Mouse (Mus musculus) liver, embryonic 11.5 days (tissue): ENCODE data around the gene Muc2. TPM values are rescaled to one million over a fixed set of nuclear protein-coding genes. Genes with fewer than 3 reads are reported as not detected.
A peak's percentile ranks its signal among the peaks of the same experiment; 100 is the strongest.

Source experiments
- ATAC-seq: fragments of 200-750 bp; cut with Nextera tagmentation; replicated peaks from 2 replicates; pipeline ENCODE4 v1.8.0; 2017; ENCODE audit warnings: moderate number of reproducible peaks, mild to moderate bottlenecking, moderate TSS enrichment, moderate library complexity; ENCODE audit not compliant: low FRiP score
- DNase-seq: peaks from one replicate; pipeline ENCODE4 v3.0.0-alpha.2; 2017; ENCODE audit warnings: low spot score
- H3K27ac ChIP-seq: fragments of 300-500 bp; sonication (generic); 2 replicates; pipeline ENCODE4 v1.5.1; 2014; ENCODE audit warnings: mild to moderate bottlenecking, low read depth, low read length, control low read depth
- H3K27me3 ChIP-seq: fragments of 300-500 bp; sonication (generic); replicated peaks from 2 replicates; pipeline ENCODE4 v1.6.1; 2014; ENCODE audit warnings: low read length, mixed read lengths; ENCODE audit not compliant: control insufficient read depth, insufficient read depth
- H3K36me3 ChIP-seq: fragments of 300-500 bp; sonication (generic); 2 replicates; pipeline ENCODE4 v1.6.1; 2014; ENCODE audit warnings: mild to moderate bottlenecking, low read length, moderate library complexity, mixed read lengths; ENCODE audit not compliant: control insufficient read depth, insufficient read depth
- H3K4me1 ChIP-seq: fragments of 300-500 bp; sonication (generic); replicated peaks from 2 replicates; pipeline ENCODE4 v1.6.1; 2014; ENCODE audit warnings: low read length, mixed read lengths; ENCODE audit not compliant: control insufficient read depth, insufficient read depth
- H3K4me2 ChIP-seq: fragments of 300-500 bp; sonication (generic); 2 replicates; pipeline ENCODE4 v1.6.1; 2014; ENCODE audit warnings: mild to moderate bottlenecking, control low read depth, moderate library complexity
- H3K4me3 ChIP-seq: fragments of 300-500 bp; sonication (generic); 2 replicates; pipeline ENCODE4 v1.5.1; 2014; ENCODE audit warnings: low read depth, low read length, control low read depth
- H3K9ac ChIP-seq: fragments of 300-500 bp; sonication (generic); 2 replicates; pipeline ENCODE4 v1.6.1; 2014; ENCODE audit warnings: low read depth, low read length, control low read depth
- H3K9me3 ChIP-seq: fragments of 300-500 bp; sonication (generic); 2 replicates; pipeline ENCODE4 v1.6.1; 2016; ENCODE audit warnings: low read length, inconsistent platforms, mixed read lengths; ENCODE audit not compliant: control insufficient read depth
- WGBS: fragments of 180-500 bp; shearing (Covaris S2); extraction: QIAGEN DNeasy Blood & Tissue Kit; methylation state at CpG from one replicate; pipeline ENCODE4 v1.1.7; 2014; 5-methylcytosine and 5-hydroxymethylcytosine counted together
- polyA plus RNA-seq: library from polyadenylated mRNA; unstranded; fragments of >200 nt; fragmentation: Nextera tagmentation; extraction: Ambion mirVana; gene quantifications from 2 replicates; pipeline ENCODE4 v1.2.1, GENCODE M21; 2014

The Muc2 gene
- polyA plus RNA-seq = 0.21 and 0.22 TPM in 2 replicates

DNA sequence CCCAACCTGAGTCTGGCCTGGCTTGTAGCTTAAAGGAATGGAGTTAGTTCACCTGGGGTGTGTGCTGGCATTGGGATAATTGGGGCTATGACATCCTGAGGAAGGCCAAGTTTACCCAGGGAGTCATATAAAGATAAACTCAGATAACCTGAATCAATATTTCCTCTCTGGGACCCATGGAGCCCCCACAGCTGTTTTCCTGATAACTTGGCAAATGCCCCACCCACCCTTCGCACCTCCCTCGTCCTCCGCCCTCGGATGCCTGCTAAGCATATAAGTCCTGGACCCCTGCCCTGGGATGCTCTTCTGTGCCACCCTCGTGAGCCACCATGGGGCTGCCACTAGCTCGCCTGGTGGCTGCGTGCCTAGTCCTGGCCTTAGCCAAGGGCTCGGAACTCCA lies at the start of gene Muc2:
Gene Muc2, plus strand, starts transcription at position 301 of the 400 bp plus-strand sequence.
- 75% methylated on average over 8 of the region's 8 CpGs for WGBS
- no peak within 1 kb of the TSS for H3K9ac ChIP-seq
- no peaks in the 10 kb centered on the region for H3K9me3 ChIP-seq
- no peak within 1 kb of the TSS for H3K27ac ChIP-seq
- no peak for ATAC-seq
- no peak within 1 kb of the TSS for H3K4me3 ChIP-seq
- H3K27me3 ChIP-seq = peaks cover 7% of the 10 kb centered on the region
- H3K4me2 ChIP-seq = no peak within 1 kb of the TSS
- H3K36me3 ChIP-seq = no peaks in the 10 kb centered on the region
- H3K4me1 ChIP-seq = no peaks in the 10 kb centered on the region
- DNase-seq = no peak

DNA sequence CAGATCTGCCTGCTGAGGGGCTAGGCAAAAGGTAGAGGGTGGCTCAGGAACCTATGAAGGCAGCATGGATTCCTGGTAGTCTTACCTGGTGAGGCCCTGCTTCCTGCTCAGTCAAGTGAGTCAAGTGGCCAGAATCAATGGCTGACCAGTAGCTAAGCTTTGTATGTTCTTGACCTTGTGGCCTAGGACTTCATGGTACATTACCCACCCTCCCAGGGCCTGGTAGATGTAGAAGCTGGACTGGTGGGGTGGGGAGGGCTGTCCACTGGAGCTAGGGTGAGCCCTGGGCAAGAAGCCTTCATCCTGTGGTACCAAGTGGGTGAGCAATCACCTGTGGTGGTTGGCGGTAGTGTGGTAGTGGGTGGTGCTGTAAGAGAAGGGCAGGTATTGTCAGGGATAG lies 47.8 kb upstream of the Muc2 start:
- H3K27ac ChIP-seq = no peak overlapping the region
- no peaks in the 10 kb centered on the region for H3K27me3 ChIP-seq
- no peak overlapping the region for H3K4me2 ChIP-seq
- no peaks in the 10 kb centered on the region for H3K9me3 ChIP-seq
- H3K9ac ChIP-seq = no peak overlapping the region
- H3K4me3 ChIP-seq = no peak overlapping the region
- no peak for ATAC-seq
- H3K4me1 ChIP-seq = no peaks in the 10 kb centered on the region; the same call in none of the 2 replicates
- H3K36me3 ChIP-seq = no peaks in the 10 kb centered on the region
- WGBS = 95% methylated on average over 1 of the region's 1 CpGs
- no peak for DNase-seq

GRCm38 (mm10) chr7:141643160-141643559 lies 47.0 kb upstream of the Muc2 start:
- Histone ChIP-seq H3K4me3 (no peak overlapping the region), H3K27me3 (no peaks in the 10 kb centered on the region), H3K4me2 (no peak overlapping the region), H3K27ac (no peak overlapping the region), H3K36me3 (no peaks in the 10 kb centered on the region), H3K4me1 (no peaks in the 10 kb centered on the region; the same call in none of the 2 replicates), H3K9ac (no peak overlapping the region), H3K9me3 (no peaks in the 10 kb centered on the region)
- DNase-seq (no peak), ATAC-seq (0 out of 2 replicates have a peak, but pooled peaks have one; percentile 22)
- WGBS = 48% methylated on average over 3 of the region's 3 CpGs

DNA sequence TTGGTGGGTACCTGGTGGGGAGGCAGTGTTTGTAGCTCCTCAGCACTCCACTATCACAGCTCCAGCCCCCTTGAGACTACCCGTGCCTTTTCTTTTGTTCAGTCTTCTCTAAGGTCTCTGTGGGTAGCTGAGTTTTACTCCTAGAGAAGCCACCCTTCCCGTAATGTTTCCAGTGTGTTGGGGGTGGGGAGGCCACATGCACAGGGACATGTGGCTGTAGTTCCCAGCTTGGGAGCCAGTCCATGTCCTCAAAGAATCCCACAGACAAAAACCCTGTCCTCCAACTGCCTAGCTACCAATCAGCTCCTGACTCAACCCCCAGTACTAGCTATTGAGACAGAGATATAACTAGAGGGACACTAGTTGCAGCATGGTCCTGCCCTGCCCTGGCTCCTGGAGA lies 43.1 kb upstream of the Muc2 start:
- 57% methylated on average over 2 of the region's 2 CpGs for WGBS

GRCm38 (mm10) chr7:141647815-141648214 lies 42.3 kb upstream of the Muc2 start:
- no peak overlapping the region for H3K4me3 ChIP-seq
- no peak for ATAC-seq

More for the DNA sequence above, 43.1 kb upstream of the Muc2 start:
- H3K36me3 ChIP-seq = no peaks in the 10 kb centered on the region
- H3K4me1 ChIP-seq = peaks cover 5% of the 10 kb centered on the region
- no peak overlapping the region for H3K9ac ChIP-seq
- H3K27ac ChIP-seq = no peak overlapping the region
- DNase-seq (no peak), ATAC-seq (no peak)
- H3K4me3 ChIP-seq = no peak overlapping the region
- no peaks in the 10 kb centered on the region for H3K27me3 ChIP-seq
- no peak overlapping the region for H3K4me2 ChIP-seq
- no peaks in the 10 kb centered on the region for H3K9me3 ChIP-seq

DNA sequence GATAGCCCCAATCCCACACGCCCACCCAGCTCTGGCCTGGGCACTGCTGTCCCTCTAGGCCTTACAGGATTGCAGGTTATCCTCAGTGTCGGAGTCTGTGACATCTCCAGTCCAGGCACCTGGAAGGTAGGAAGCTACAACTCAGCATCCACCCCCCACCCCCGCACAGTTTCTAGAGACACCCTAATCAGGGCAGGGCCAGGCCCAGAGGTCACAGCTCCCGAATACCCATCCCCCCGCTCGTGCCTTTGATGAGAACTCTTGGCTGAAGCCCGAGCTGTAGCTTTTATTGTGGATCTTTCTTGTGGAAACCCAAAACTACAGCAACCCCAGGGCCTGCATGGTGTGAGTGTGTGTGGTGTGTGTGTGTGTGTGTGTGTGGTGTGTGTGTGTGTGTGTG lies 37.9 kb upstream of the Muc2 start:
- ATAC-seq (peak; percentile 46; the same call in 1 of the 2 replicates), DNase-seq (no peak)
- H3K27ac ChIP-seq = no peak overlapping the region
- H3K4me2 ChIP-seq = no peak overlapping the region
- no peaks in the 10 kb centered on the region for H3K36me3 ChIP-seq
- no peak overlapping the region for H3K4me3 ChIP-seq
- peaks cover 24% of the 10 kb centered on the region for H3K4me1 ChIP-seq
- H3K9ac ChIP-seq = no peak overlapping the region
- H3K27me3 ChIP-seq = no peaks in the 10 kb centered on the region
- H3K9me3 ChIP-seq = no peaks in the 10 kb centered on the region
- 36% methylated on average over 7 of the region's 7 CpGs for WGBS

More at GRCm38 (mm10) chr7:141647815-141648214, 42.3 kb upstream of the Muc2 start:
- no peaks in the 10 kb centered on the region for H3K9me3 ChIP-seq
- DNase-seq = no peak
- H3K4me1 ChIP-seq = peaks cover 6% of the 10 kb centered on the region
- H3K36me3 ChIP-seq = no peaks in the 10 kb centered on the region
- no peak overlapping the region for H3K4me2 ChIP-seq
- H3K27ac ChIP-seq = no peak overlapping the region
- H3K27me3 ChIP-seq = no peaks in the 10 kb centered on the region
- 71% methylated on average over 11 of the region's 11 CpGs for WGBS
- H3K9ac ChIP-seq = no peak overlapping the region

GRCm38 (mm10) chr7:141660346-141660745 lies 29.8 kb upstream of the Muc2 start:
- Histone ChIP-seq H3K4me3 (no peak overlapping the region), H3K9me3 (no peaks in the 10 kb centered on the region), H3K9ac (no peak overlapping the region), H3K4me2 (no peak overlapping the region), H3K36me3 (no peaks in the 10 kb centered on the region), H3K27ac (no peak overlapping the region), H3K4me1 (peaks cover 18% of the 10 kb centered on the region), H3K27me3 (peaks cover 2% of the 10 kb centered on the region; the same call in 1 of the 2 replicates)
- DNase-seq (no peak), ATAC-seq (no peak)
- 88% methylated on average over 1 of the region's 1 CpGs for WGBS

DNA sequence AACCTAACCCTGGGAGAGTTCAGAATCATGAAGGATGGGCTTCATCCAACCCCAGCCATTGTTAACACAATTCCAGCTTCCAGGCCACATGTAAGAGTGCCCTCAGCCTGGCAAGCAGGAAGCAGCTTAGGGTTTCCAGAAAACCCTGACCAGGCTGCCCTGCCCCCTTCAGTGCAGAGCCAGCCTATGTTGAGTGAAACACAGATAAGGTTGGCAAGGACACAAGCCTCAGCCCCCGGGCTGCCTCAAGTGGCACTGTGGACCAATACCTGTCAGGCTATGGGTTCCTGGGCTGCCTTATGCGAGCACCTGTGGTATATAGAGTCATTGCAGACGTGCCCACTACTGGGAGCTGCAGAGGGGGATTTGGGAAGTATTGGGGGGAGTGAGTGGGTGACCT lies 28.7 kb upstream of the Muc2 start:
- H3K36me3 ChIP-seq = no peaks in the 10 kb centered on the region
- H3K4me2 ChIP-seq = no peak overlapping the region
- 55% methylated on average over 3 of the region's 3 CpGs for WGBS
- H3K4me1 ChIP-seq = peaks cover 11% of the 10 kb centered on the region
- H3K27me3 ChIP-seq = peaks cover 2% of the 10 kb centered on the region; the same call in 1 of the 2 replicates
- no peak overlapping the region for H3K4me3 ChIP-seq
- H3K9me3 ChIP-seq = no peaks in the 10 kb centered on the region
- no peak overlapping the region for H3K9ac ChIP-seq
- H3K27ac ChIP-seq = no peak overlapping the region
- DNase-seq = no peak
- no peak for ATAC-seq

DNA sequence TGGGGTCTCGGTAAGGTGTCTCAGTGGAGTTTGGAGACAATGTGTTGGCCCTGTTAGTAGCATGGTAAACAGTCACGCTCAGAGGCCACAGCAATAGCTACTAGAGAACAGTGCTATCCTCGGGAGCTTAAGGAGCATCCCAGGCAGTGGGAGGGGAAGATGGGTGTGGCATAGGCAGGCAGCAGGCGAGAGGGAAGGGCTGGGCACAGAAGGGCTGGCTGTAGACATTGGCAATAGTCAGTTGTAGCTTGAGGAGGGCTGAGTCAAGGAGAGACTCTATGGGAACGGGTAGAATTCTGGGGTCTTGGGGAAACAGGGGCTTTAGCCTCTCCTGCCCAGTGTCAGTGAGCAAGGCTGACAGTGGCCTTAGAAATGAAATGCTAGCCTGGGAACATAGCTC lies 27.9 kb upstream of the Muc2 start:
- Histone ChIP-seq H3K36me3 (no peaks in the 10 kb centered on the region), H3K27me3 (peaks cover 2% of the 10 kb centered on the region; the same call in 1 of the 2 replicates), H3K4me1 (peaks cover 11% of the 10 kb centered on the region), H3K9ac (no peak overlapping the region), H3K4me2 (no peak overlapping the region), H3K4me3 (no peak overlapping the region), H3K27ac (no peak overlapping the region), H3K9me3 (no peaks in the 10 kb centered on the region)
- DNase-seq (no peak), ATAC-seq (no peak)
- 58% methylated on average over 5 of the region's 5 CpGs for WGBS
